In genomic region chr15:99095356-99095755, GRCm38 (mm10) we compare ENCODE assay signal across 20 mouse cellular contexts. TPM values are rescaled to one million over a fixed set of nuclear protein-coding genes. Genes with fewer than 3 reads are reported as not detected.
DNase-seq lines count a peak whose midpoint lies in the region; ATAC-seq and TF ChIP-seq lines count a peak whose summit lies in the region.
"Had no signal": no experiment of that assay in that cellular context is flagged by ENCODE, and none has a peak within 500 bp of the region (broad histone marks: within the 10 kb centered on the region; RNA-seq: fewer than 3 reads in every experiment).

No protein-coding gene starts in this region.

- H3K27me3 ChIP-seq in forebrain, embryonic 13.5 days, result peaks cover 86% of the 10 kb centered on the region
- peaks cover 82% of the 10 kb centered on the region for H3K27me3 ChIP-seq in forebrain, embryonic 11.5 days (ENCODE audit: control insufficient read depth, insufficient read depth, low read length)
- H3K27me3 ChIP-seq in kidney, embryonic 16.5 days (ENCODE audit: insufficient read depth, low read length), result peaks cover 67% of the 10 kb centered on the region
- peaks cover 34% of the 10 kb centered on the region for H3K27me3 ChIP-seq in hindbrain, postnatal 0 days (ENCODE audit: insufficient read depth, low read length)
- peaks cover 89% of the 10 kb centered on the region for H3K27me3 ChIP-seq in neural tube, embryonic 13.5 days
- H3K27me3 ChIP-seq in liver, postnatal 0 days (ENCODE audit: insufficient read depth, low read length), result peaks cover 86% of the 10 kb centered on the region

- H3K9ac ChIP-seq in forebrain, embryonic 13.5 days, result no peak overlapping the region
- no peak overlapping the region for H3K9ac ChIP-seq in forebrain, embryonic 11.5 days (ENCODE audit: low read length)
- H3K9ac ChIP-seq in kidney, embryonic 16.5 days (replicated peaks; ENCODE audit: low read length), result no peak overlapping the region
- H3K9ac ChIP-seq in hindbrain, postnatal 0 days (replicated peaks; ENCODE audit: low read length), result no peak overlapping the region
- H3K9ac ChIP-seq in neural tube, embryonic 13.5 days, result no peak overlapping the region
- H3K9ac ChIP-seq in liver, postnatal 0 days (replicated peaks), result no peak overlapping the region
- H3K9ac ChIP-seq: embryonic facial prominence, embryonic 15.5 days; stomach, embryonic 15.5 days had no signal

- 8% methylated on average over 6 of the region's 6 CpGs for WGBS in forebrain, embryonic 13.5 days
- WGBS in forebrain, embryonic 11.5 days, result 6% methylated on average over 6 of the region's 6 CpGs
- WGBS in kidney, embryonic 16.5 days, result 10% methylated on average over 6 of the region's 6 CpGs
- WGBS in hindbrain, postnatal 0 days, result 27% methylated on average over 6 of the region's 6 CpGs
- 6% methylated on average over 6 of the region's 6 CpGs for WGBS in neural tube, embryonic 13.5 days
- 14% methylated on average over 6 of the region's 6 CpGs for WGBS in liver, postnatal 0 days (ENCODE audit: insufficient replicate concordance)

- H3K9me3 ChIP-seq in forebrain, embryonic 13.5 days (replicated peaks), result no peaks in the 10 kb centered on the region
- no peaks in the 10 kb centered on the region for H3K9me3 ChIP-seq in forebrain, embryonic 11.5 days (ENCODE audit: control insufficient read depth, low read length)
- H3K9me3 ChIP-seq in kidney, embryonic 16.5 days (ENCODE audit: low read length), result no peaks in the 10 kb centered on the region
- no peaks in the 10 kb centered on the region for H3K9me3 ChIP-seq in hindbrain, postnatal 0 days (ENCODE audit: low read length)
- no peaks in the 10 kb centered on the region for H3K9me3 ChIP-seq in neural tube, embryonic 13.5 days
- no peaks in the 10 kb centered on the region for H3K9me3 ChIP-seq in liver, postnatal 0 days (ENCODE audit: low read length)
- H3K9me3 ChIP-seq: embryonic facial prominence, embryonic 15.5 days; stomach, embryonic 15.5 days had no signal

- ATAC-seq in forebrain, embryonic 13.5 days, result no peak
- ATAC-seq in forebrain, embryonic 11.5 days (replicated peaks; ENCODE audit: low FRiP score), result no peak
- ATAC-seq in kidney, embryonic 16.5 days (ENCODE audit: low FRiP score, low TSS enrichment), result no peak
- no peak for ATAC-seq in hindbrain, postnatal 0 days
- ATAC-seq in neural tube, embryonic 13.5 days (ENCODE audit: low read depth), result no peak
- ATAC-seq in liver, postnatal 0 days, result no peak

- no peak overlapping the region for H3K4me3 ChIP-seq in forebrain, embryonic 13.5 days
- H3K4me3 ChIP-seq in forebrain, embryonic 11.5 days (ENCODE audit: low read depth, low read length), result no peak overlapping the region
- peak overlapping the region; percentile 19; the same call in 1 of the 2 replicates for H3K4me3 ChIP-seq in kidney, embryonic 16.5 days (ENCODE audit: low read length)
- H3K4me3 ChIP-seq in hindbrain, postnatal 0 days (ENCODE audit: low read length), result no peak overlapping the region
- no peak overlapping the region for H3K4me3 ChIP-seq in neural tube, embryonic 13.5 days
- H3K4me3 ChIP-seq in liver, postnatal 0 days (ENCODE audit: low read depth, low read length), result no peak overlapping the region
- H3K4me3 ChIP-seq: stomach, embryonic 15.5 days had no signal

- no peak overlapping the region for H3K27ac ChIP-seq in forebrain, embryonic 13.5 days
- no peak overlapping the region for H3K27ac ChIP-seq in forebrain, embryonic 11.5 days (ENCODE audit: low read depth, low read length)
- peak overlapping the region; percentile 75; the same call in 1 of the 2 replicates for H3K27ac ChIP-seq in kidney, embryonic 16.5 days (ENCODE audit: low read length)
- no peak overlapping the region for H3K27ac ChIP-seq in hindbrain, postnatal 0 days
- no peak overlapping the region for H3K27ac ChIP-seq in neural tube, embryonic 13.5 days (replicated peaks)
- H3K27ac ChIP-seq in liver, postnatal 0 days (ENCODE audit: low read depth), result no peak overlapping the region
- H3K27ac ChIP-seq: embryonic facial prominence, embryonic 15.5 days; stomach, embryonic 15.5 days had no signal

- no peak for DNase-seq in forebrain, embryonic 11.5 days (ENCODE audit: low spot score)
- no peak for DNase-seq in kidney, adult 8-10 months
- no peak for DNase-seq in hindbrain, postnatal 0 days (ENCODE audit: low spot score)
- no peak for DNase-seq in gastrocnemius, postnatal 14 days
- DNase-seq in liver, postnatal 0 days, result no peak
- DNase-seq: adrenal gland, adult 2 months; cerebellum, adult 18-20 months; kidney, adult 18-20 months; layer of hippocampus, adult 9-11 months; lung, postnatal 36 days; thymus, postnatal 36 days had no signal

- peaks cover 72% of the 10 kb centered on the region for H3K4me1 ChIP-seq in forebrain, embryonic 13.5 days
- peaks cover 27% of the 10 kb centered on the region for H3K4me1 ChIP-seq in forebrain, embryonic 11.5 days (replicated peaks; ENCODE audit: control insufficient read depth, insufficient read depth, low read length)
- peaks cover 57% of the 10 kb centered on the region for H3K4me1 ChIP-seq in kidney, embryonic 16.5 days (ENCODE audit: insufficient read depth, low read length)
- peaks cover 9% of the 10 kb centered on the region; the same call in 1 of the 2 replicates for H3K4me1 ChIP-seq in hindbrain, postnatal 0 days (ENCODE audit: insufficient read depth, low read length)
- peaks cover 75% of the 10 kb centered on the region for H3K4me1 ChIP-seq in neural tube, embryonic 13.5 days (replicated peaks)
- peaks cover 24% of the 10 kb centered on the region for H3K4me1 ChIP-seq in liver, postnatal 0 days (ENCODE audit: insufficient read depth)

- intact Hi-C loops in gastrocnemius, postnatal 14 days (cut with DNase I; ENCODE audit: low total_unique reads), result no loop called here

- TF ChIP-seq EP300 in liver, postnatal 0 days (IDR thresholded peaks at IDR 0.05; ENCODE audit: low read depth), result no peak

- H3K4me2 ChIP-seq in forebrain, embryonic 13.5 days, result peak overlapping the region; percentile 39
- H3K4me2 ChIP-seq in forebrain, embryonic 11.5 days (ENCODE audit: low read depth, low read length, severe bottlenecking), result no peak overlapping the region
- peak overlapping the region; percentile 39 for H3K4me2 ChIP-seq in kidney, embryonic 16.5 days (replicated peaks; ENCODE audit: low read depth, low read length)
- H3K4me2 ChIP-seq in hindbrain, postnatal 0 days (ENCODE audit: low read depth, low read length), result 0 out of 2 replicates have a peak overlapping the region, but pooled peaks have one; percentile 27
- peak overlapping the region; percentile 31; the same call in 1 of the 2 replicates for H3K4me2 ChIP-seq in neural tube, embryonic 13.5 days
- no peak overlapping the region for H3K4me2 ChIP-seq in liver, postnatal 0 days (ENCODE audit: low read depth, low read length)

- no peak for TF ChIP-seq CTCF in hindbrain, postnatal 0 days (IDR thresholded peaks at IDR 0.05; ENCODE audit: low read depth)
- no peak for TF ChIP-seq CTCF in liver, postnatal 0 days (IDR thresholded peaks at IDR 0.05; ENCODE audit: low read depth)

- no peaks in the 10 kb centered on the region for H3K36me3 ChIP-seq in forebrain, embryonic 13.5 days (ENCODE audit: poor library complexity, severe bottlenecking)
- H3K36me3 ChIP-seq in forebrain, embryonic 11.5 days (ENCODE audit: control insufficient read depth, insufficient read depth, low read length), result no peaks in the 10 kb centered on the region
- no peaks in the 10 kb centered on the region for H3K36me3 ChIP-seq in kidney, embryonic 16.5 days (ENCODE audit: insufficient read depth, low read length)
- no peaks in the 10 kb centered on the region for H3K36me3 ChIP-seq in hindbrain, postnatal 0 days (ENCODE audit: insufficient read depth, low read length)
- no peaks in the 10 kb centered on the region for H3K36me3 ChIP-seq in neural tube, embryonic 13.5 days
- no peaks in the 10 kb centered on the region for H3K36me3 ChIP-seq in liver, postnatal 0 days (replicated peaks; ENCODE audit: insufficient read depth, low read length)
- H3K36me3 ChIP-seq: embryonic facial prominence, embryonic 15.5 days; stomach, embryonic 15.5 days had no signal

RNA-seq across cellular contexts. Expression of gene Dnajc22, which starts 2.4 kb away (rescaled TPM):
- 0.25 and 0.84 TPM in 2 replicates for polyA plus RNA-seq in forebrain, embryonic 13.5 days (2015; fragmentation: Nextera tagmentation; extraction: Ambion mirVana)
- 0.16 and 0.40 TPM in 2 replicates for polyA plus RNA-seq in forebrain, embryonic 11.5 days (2014; fragmentation: Nextera tagmentation; extraction: Ambion mirVana)
- 8.0 and 10.0 TPM in 2 replicates for polyA plus RNA-seq in kidney, embryonic 16.5 days (2015; fragmentation: Nextera tagmentation; extraction: Ambion mirVana)
- total RNA-seq in hindbrain, postnatal 0 days (2014; rRNA removed), result 0.68 and 0.99 TPM in 2 replicates
- polyA plus RNA-seq in hindbrain, postnatal 0 days (2015; fragmentation: Nextera tagmentation; extraction: Ambion mirVana), result 0.45 and 0.48 TPM in 2 replicates
- 0.25 and 0.49 TPM in 2 replicates for polyA plus RNA-seq in neural tube, embryonic 13.5 days (2015; fragmentation: Nextera tagmentation; extraction: Ambion mirVana)
- total RNA-seq in gastrocnemius, postnatal 14 days (2021), result under 1 TPM in 1 of 2 experiments, not detected in 1; 0.12 TPM
- polyA plus RNA-seq in liver, postnatal 0 days (2015; fragmentation: Nextera tagmentation; extraction: Ambion mirVana), result 28.2 and 29.6 TPM in 2 replicates
- total RNA-seq: hematopoietic stem cell, adult 5-6 weeks had no signal

RNA-seq across cellular contexts. Expression of gene C1ql4, which starts 7.7 kb away (rescaled TPM):
- 0.39 TPM in 1 of 2 replicates, not detected in the other for polyA plus RNA-seq in forebrain, embryonic 13.5 days (2015; fragmentation: Nextera tagmentation; extraction: Ambion mirVana)
- 0.12 TPM in 1 of 2 replicates, not detected in the other for polyA plus RNA-seq in forebrain, embryonic 11.5 days (2014; fragmentation: Nextera tagmentation; extraction: Ambion mirVana)
- polyA plus RNA-seq in kidney, embryonic 16.5 days (2015; fragmentation: Nextera tagmentation; extraction: Ambion mirVana), result 0.94 and 1.2 TPM in 2 replicates
- total RNA-seq in hindbrain, postnatal 0 days (2014; rRNA removed), result 8.6 and 11.9 TPM in 2 replicates
- 4.3 and 5.7 TPM in 2 replicates for polyA plus RNA-seq in hindbrain, postnatal 0 days (2015; fragmentation: Nextera tagmentation; extraction: Ambion mirVana)
- 2.7 and 3.5 TPM in 2 replicates for polyA plus RNA-seq in neural tube, embryonic 13.5 days (2015; fragmentation: Nextera tagmentation; extraction: Ambion mirVana)
- not detected for total RNA-seq in gastrocnemius, postnatal 14 days (2021)
- polyA plus RNA-seq in liver, postnatal 0 days (2015; fragmentation: Nextera tagmentation; extraction: Ambion mirVana), result 0.12 TPM in 1 of 2 replicates, not detected in the other
- total RNA-seq: adrenal gland, adult 2 months; hematopoietic stem cell, adult 5-6 weeks; left cerebral cortex, postnatal 36 days had no signal
- polyA plus RNA-seq: adrenal gland, adult 2 months; cortical plate, adult 2 months; liver, embryonic 16.5 days; stomach, embryonic 15.5 days had no signal

RNA-seq across cellular contexts. Expression of gene Troap, which starts 21.0 kb away (rescaled TPM):
- 37.8 and 38.6 TPM in 2 replicates for polyA plus RNA-seq in forebrain, embryonic 13.5 days (2015; fragmentation: Nextera tagmentation; extraction: Ambion mirVana)
- polyA plus RNA-seq in forebrain, embryonic 11.5 days (2014; fragmentation: Nextera tagmentation; extraction: Ambion mirVana), result 38.8 and 40.2 TPM in 2 replicates
- polyA plus RNA-seq in kidney, embryonic 16.5 days (2015; fragmentation: Nextera tagmentation; extraction: Ambion mirVana), result 35.8 and 45.8 TPM in 2 replicates
- 4.3 and 10.5 TPM in 2 replicates for total RNA-seq in hindbrain, postnatal 0 days (2014; rRNA removed)
- 4.5 and 6.4 TPM in 2 replicates for polyA plus RNA-seq in hindbrain, postnatal 0 days (2015; fragmentation: Nextera tagmentation; extraction: Ambion mirVana)
- 6.3 and 6.9 TPM in 2 replicates for polyA plus RNA-seq in neural tube, embryonic 13.5 days (2015; fragmentation: Nextera tagmentation; extraction: Ambion mirVana)
- 1 to 10 TPM; 1.4 to 1.8 TPM for total RNA-seq in gastrocnemius, postnatal 14 days (2021)
- 5.6 and 6.7 TPM in 2 replicates for polyA plus RNA-seq in liver, postnatal 0 days (2015; fragmentation: Nextera tagmentation; extraction: Ambion mirVana)

RNA-seq across cellular contexts. Expression of gene Spats2, which starts 30.4 kb away (rescaled TPM):
- 44.6 and 46.2 TPM in 2 replicates for polyA plus RNA-seq in forebrain, embryonic 13.5 days (2015; fragmentation: Nextera tagmentation; extraction: Ambion mirVana)
- polyA plus RNA-seq in forebrain, embryonic 11.5 days (2014; fragmentation: Nextera tagmentation; extraction: Ambion mirVana), result 60.3 and 60.7 TPM in 2 replicates
- polyA plus RNA-seq in kidney, embryonic 16.5 days (2015; fragmentation: Nextera tagmentation; extraction: Ambion mirVana), result 42.1 and 42.9 TPM in 2 replicates
- total RNA-seq in hindbrain, postnatal 0 days (2014; rRNA removed), result 23.6 and 25.8 TPM in 2 replicates
- polyA plus RNA-seq in hindbrain, postnatal 0 days (2015; fragmentation: Nextera tagmentation; extraction: Ambion mirVana), result 23.4 and 23.6 TPM in 2 replicates
- polyA plus RNA-seq in neural tube, embryonic 13.5 days (2015; fragmentation: Nextera tagmentation; extraction: Ambion mirVana), result 44.4 and 48.9 TPM in 2 replicates
- 1 to 10 TPM; 7.1 to 8.7 TPM for total RNA-seq in gastrocnemius, postnatal 14 days (2021)
- 4.0 and 4.7 TPM in 2 replicates for polyA plus RNA-seq in liver, postnatal 0 days (2015; fragmentation: Nextera tagmentation; extraction: Ambion mirVana)
- total RNA-seq: hematopoietic stem cell, adult 5-6 weeks had no signal

RNA-seq across cellular contexts. Expression of gene Prph, which starts 40.4 kb away (rescaled TPM):
- 0.94 and 1.6 TPM in 2 replicates for polyA plus RNA-seq in forebrain, embryonic 13.5 days (2015; fragmentation: Nextera tagmentation; extraction: Ambion mirVana)
- polyA plus RNA-seq in forebrain, embryonic 11.5 days (2014; fragmentation: Nextera tagmentation; extraction: Ambion mirVana), result 0.19 and 0.94 TPM in 2 replicates
- 3.3 and 5.8 TPM in 2 replicates for polyA plus RNA-seq in kidney, embryonic 16.5 days (2015; fragmentation: Nextera tagmentation; extraction: Ambion mirVana)
- 62.6 and 70.9 TPM in 2 replicates for total RNA-seq in hindbrain, postnatal 0 days (2014; rRNA removed)
- polyA plus RNA-seq in hindbrain, postnatal 0 days (2015; fragmentation: Nextera tagmentation; extraction: Ambion mirVana), result 50.0 and 53.5 TPM in 2 replicates
- polyA plus RNA-seq in neural tube, embryonic 13.5 days (2015; fragmentation: Nextera tagmentation; extraction: Ambion mirVana), result 268 and 371 TPM in 2 replicates
- total RNA-seq in gastrocnemius, postnatal 14 days (2021), result 1 to 10 TPM; 1.2 to 1.4 TPM
- 0.53 and 0.85 TPM in 2 replicates for polyA plus RNA-seq in liver, postnatal 0 days (2015; fragmentation: Nextera tagmentation; extraction: Ambion mirVana)
- total RNA-seq: hematopoietic stem cell, adult 5-6 weeks had no signal

Comparison
In these comparisons a context has a peak if more than half of its experiments do, and no peak if none do; other contexts are left out.
1. H3K4me2 ChIP-seq: peak in forebrain, embryonic 13.5 days (single experiment), kidney, embryonic 16.5 days (single experiment), hindbrain, postnatal 0 days (single experiment) and neural tube, embryonic 13.5 days (single experiment); none in forebrain, embryonic 11.5 days (single experiment) and liver, postnatal 0 days (single experiment).